Mouse (Mus musculus): Measurements from ENCODE around the gene Ube2j1. TPM values are rescaled to one million over a fixed set of nuclear protein-coding genes. Genes with fewer than 3 reads are reported as not detected.

Gene Ube2j1
- polyA plus RNA-seq, 1 experiment from 2014 or later: 50.7 TPM

- Histone ChIP-seq H3K27me3 (ENCODE audit: insufficient read depth, low read length) (no peaks in the 10 kb centered on the region), H3K27ac (ENCODE audit: low read depth) (no peak overlapping the region), H3K9ac (no peak overlapping the region), H3K4me1 (ENCODE audit: insufficient read depth) (no peaks in the 10 kb centered on the region), H3K36me3 (ENCODE audit: insufficient read depth) (no peaks in the 10 kb centered on the region), H3K4me2 (no peak overlapping the region), H3K4me3 (ENCODE audit: low read depth, low read length) (no peak overlapping the region), H3K9me3 (ENCODE audit: low read depth, low read length) (no peaks in the 10 kb centered on the region)
- no peak for ATAC-seq (ENCODE audit: insufficient read depth)
- no peak for TF ChIP-seq CTCF (IDR thresholded peaks at IDR 0.05; ENCODE audit: low read depth)
- 88% methylated on average over 3 of the region's 3 CpGs for WGBS
- DNase-seq: no peak
Observed at GRCm38 (mm10) chr4:33078492-33078891, 47.3 kb downstream of the Ube2j1 start.

DNA sequence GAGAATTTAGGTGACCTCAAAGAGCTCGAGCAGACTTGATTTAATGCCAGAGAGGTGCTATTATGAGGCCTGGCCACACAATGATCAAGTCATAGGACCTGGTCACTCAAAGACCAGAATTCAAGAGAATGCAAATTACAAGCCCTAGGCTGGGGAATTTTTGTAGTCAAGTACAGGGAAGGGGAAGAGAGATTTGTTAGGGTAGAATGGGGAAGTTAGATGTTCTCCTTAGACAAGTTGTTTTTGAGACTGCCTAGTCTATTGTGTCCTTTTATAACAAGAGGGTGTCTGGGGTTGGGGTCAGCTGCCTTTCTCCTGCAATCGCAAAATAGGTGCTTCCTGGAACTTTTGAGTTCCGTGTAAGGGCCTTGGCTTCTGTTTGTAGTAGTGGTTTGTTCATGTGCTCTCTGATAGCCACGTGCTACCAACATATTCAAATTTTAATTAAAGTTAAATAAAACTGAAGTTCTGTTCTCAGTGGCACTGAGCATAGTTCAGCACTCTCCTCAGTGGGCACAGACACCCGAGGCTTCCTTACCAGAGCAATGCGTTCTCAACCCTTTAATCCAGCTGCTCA, 68.0 kb downstream of the Ube2j1 start:
- Histone ChIP-seq H3K9me3 (ENCODE audit: low read depth, low read length) (no peaks in the 10 kb centered on the region), H3K27ac (ENCODE audit: low read depth) (no peak overlapping the region), H3K4me2 (no peak overlapping the region), H3K9ac (no peak overlapping the region), H3K27me3 (ENCODE audit: insufficient read depth, low read length) (no peaks in the 10 kb centered on the region), H3K4me1 (ENCODE audit: insufficient read depth) (no peaks in the 10 kb centered on the region), H3K36me3 (ENCODE audit: insufficient read depth) (no peaks in the 10 kb centered on the region), H3K4me3 (ENCODE audit: low read depth, low read length) (no peak overlapping the region)
- DNase-seq: no peak
- 77% methylated on average over 6 of the region's 6 CpGs for WGBS
- ATAC-seq (ENCODE audit: insufficient read depth): no peak
- no peak for TF ChIP-seq CTCF (IDR thresholded peaks at IDR 0.05; ENCODE audit: low read depth)

Other genes with a start within 250 kb of the Ube2j1 start
- 92.9 and 102 TPM in 2 replicates for gene Lyrm2, start 231.2 kb upstream of the Ube2j1 start, polyA plus RNA-seq (2014; fragmentation: Nextera tagmentation; extraction: Ambion mirVana)
- 4.0 and 4.7 TPM in 2 replicates for gene Ankrd6, start 80.6 kb upstream of the Ube2j1 start, polyA plus RNA-seq (2014; fragmentation: Nextera tagmentation; extraction: Ambion mirVana)
- 1.8 and 2.7 TPM in 2 replicates for gene Rragd, start 48.4 kb upstream of the Ube2j1 start, polyA plus RNA-seq (2014; fragmentation: Nextera tagmentation; extraction: Ambion mirVana)
- 0.14 and 0.28 TPM in 2 replicates for gene Gabrr2, start 31.6 kb downstream of the Ube2j1 start, polyA plus RNA-seq (2014; fragmentation: Nextera tagmentation; extraction: Ambion mirVana)
- not detected in 2 replicates for gene Gabrr1, start 101.1 kb downstream of the Ube2j1 start, polyA plus RNA-seq (2014; fragmentation: Nextera tagmentation; extraction: Ambion mirVana)
- 0.70 and 0.99 TPM in 2 replicates for gene Pm20d2, start 158.3 kb downstream of the Ube2j1 start, polyA plus RNA-seq (2014; fragmentation: Nextera tagmentation; extraction: Ambion mirVana)
- 3.4 and 3.6 TPM in 2 replicates for gene Srsf12, start 177.6 kb downstream of the Ube2j1 start, polyA plus RNA-seq (2014; fragmentation: Nextera tagmentation; extraction: Ambion mirVana)

Data from lung, embryonic 14.5 days (tissue).